In genomic region chr7:36133026-36133425, GRCm38 (mm10) we compare ENCODE assay signal across 10 mouse cellular contexts.
"Had no signal": no experiment of that assay in that cellular context is flagged by ENCODE, and none has a peak within 500 bp of the region (broad histone marks: within the 10 kb centered on the region; RNA-seq: fewer than 3 reads in every experiment).

No protein-coding gene starts in this region.

- DNase-seq: kidney, adult 2 months; right cerebral cortex, adult 18-20 months; right cerebral cortex, postnatal 25 days; thymus, postnatal 36 days had no signal

- H3K36me3 ChIP-seq: kidney, embryonic 15.5 days; limb, embryonic 13.5 days; midbrain, embryonic 10.5 days; midbrain, embryonic 15.5 days; neural tube, embryonic 15.5 days had no signal

- H3K4me3 ChIP-seq: kidney, embryonic 15.5 days; limb, embryonic 13.5 days; midbrain, embryonic 10.5 days; midbrain, embryonic 15.5 days; neural tube, embryonic 15.5 days had no signal

- H3K4me2 ChIP-seq: kidney, embryonic 15.5 days had no signal

- H3K27me3 ChIP-seq: kidney, embryonic 15.5 days; limb, embryonic 13.5 days; midbrain, embryonic 15.5 days; neural tube, embryonic 15.5 days had no signal

- H3K9me3 ChIP-seq: kidney, embryonic 15.5 days; limb, embryonic 13.5 days; midbrain, embryonic 10.5 days; midbrain, embryonic 15.5 days; neural tube, embryonic 15.5 days had no signal

- H3K27ac ChIP-seq: limb, embryonic 13.5 days; liver, embryonic 14.5 days had no signal

- H3K9ac ChIP-seq: kidney, embryonic 15.5 days; limb, embryonic 13.5 days; liver, embryonic 14.5 days; midbrain, embryonic 15.5 days; neural tube, embryonic 15.5 days had no signal
